Mouse (Mus musculus) lung, postnatal 0 days (tissue): ENCODE data around the gene Pmpcb.

ENCODE experiments used
- CTCF ChIP-seq: IDR thresholded peaks from 2 replicates; pipeline ENCODE4 v1.5.1; 2016; ENCODE audit warnings: antibody characterized with exemption, mild to moderate bottlenecking
- EP300 ChIP-seq: IDR thresholded peaks from 2 replicates; pipeline ENCODE4 v1.6.1; 2016; ENCODE audit warnings: antibody characterized with exemption, mild to moderate bottlenecking, control low read depth

DNA sequence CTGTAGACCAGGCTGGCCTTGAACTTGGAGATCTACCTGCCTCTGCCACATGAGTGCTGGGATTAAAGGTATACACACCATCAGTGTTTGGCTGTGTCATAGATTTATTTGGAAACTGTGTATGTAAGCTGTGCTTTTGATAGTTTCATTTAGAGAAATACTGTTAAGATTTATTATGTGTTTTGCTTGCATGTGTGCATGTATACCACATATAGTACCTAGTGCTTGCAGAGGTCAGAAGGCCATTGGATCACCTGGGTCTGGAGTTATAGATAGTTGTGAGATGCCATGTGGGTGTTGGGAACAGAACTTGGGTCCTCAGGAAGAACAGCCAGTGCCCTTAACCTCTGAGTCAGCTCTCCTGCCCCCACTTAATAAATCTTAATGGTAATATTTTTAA is 7.7 kb downstream of the Pmpcb start:
- TF ChIP-seq EP300 (no peak), CTCF (no peak)
